Mouse (Mus musculus) midbrain, embryonic 11.5 days (tissue): ENCODE measurements at regions not wholly inside any gene's neighbourhood (a gene's known extent, or its start where the extent isn't known, plus 50 kb on each side); places are given as distances from the start of the nearest gene placed in this dataset.

Experiments
- ATAC-seq: fragments of 200-750 bp; cut with Nextera tagmentation; 2 replicates; pipeline ENCODE4 v1.8.0; 2017; ENCODE audit warnings: moderate TSS enrichment, moderate library complexity; ENCODE audit not compliant: low FRiP score
- DNase-seq: peaks from one replicate; pipeline ENCODE4 v3.0.0; 2015; ENCODE audit warnings: low spot score; ENCODE audit errors: missing footprints
- H3K27ac ChIP-seq: fragments of 300-500 bp; sonication (generic); 2 replicates; pipeline ENCODE4 v1.5.1; 2014; ENCODE audit warnings: low read depth, low read length
- H3K27me3 ChIP-seq: fragments of 300-500 bp; sonication (generic); 2 replicates; pipeline ENCODE4 v1.6.1; 2014; ENCODE audit warnings: mild to moderate bottlenecking, low read length, moderate library complexity, mixed read lengths; ENCODE audit not compliant: control insufficient read depth, insufficient read depth
- H3K36me3 ChIP-seq: fragments of 300-500 bp; sonication (generic); 2 replicates; pipeline ENCODE4 v1.6.1; 2014; ENCODE audit warnings: mild to moderate bottlenecking, low read length, moderate library complexity, mixed read lengths; ENCODE audit not compliant: control insufficient read depth, insufficient read depth
- H3K4me1 ChIP-seq: fragments of 300-500 bp; sonication (generic); 2 replicates; pipeline ENCODE4 v1.6.1; 2014; ENCODE audit warnings: low read length; ENCODE audit not compliant: control insufficient read depth, insufficient read depth
- H3K4me2 ChIP-seq: fragments of 300-500 bp; sonication (generic); 2 replicates; pipeline ENCODE4 v1.6.1; 2014; ENCODE audit warnings: mild to moderate bottlenecking, moderate library complexity
- H3K4me3 ChIP-seq: fragments of 300-500 bp; sonication (generic); 2 replicates; pipeline ENCODE4 v1.5.1; 2014; ENCODE audit warnings: low read depth, low read length
- H3K9ac ChIP-seq: fragments of 300-500 bp; sonication (generic); 2 replicates; pipeline ENCODE4 v1.6.1; 2014; ENCODE audit warnings: low read length
- H3K9me3 ChIP-seq: fragments of 300-500 bp; sonication (generic); 2 replicates; pipeline ENCODE4 v1.6.1; 2016; ENCODE audit warnings: low read length; ENCODE audit not compliant: control insufficient read depth
- WGBS: fragments of 180-500 bp; shearing (Covaris S2); extraction: QIAGEN DNeasy Blood & Tissue Kit; methylation state at CpG from one replicate; pipeline ENCODE4 v1.1.7; 2014; 5-methylcytosine and 5-hydroxymethylcytosine counted together

DNA sequence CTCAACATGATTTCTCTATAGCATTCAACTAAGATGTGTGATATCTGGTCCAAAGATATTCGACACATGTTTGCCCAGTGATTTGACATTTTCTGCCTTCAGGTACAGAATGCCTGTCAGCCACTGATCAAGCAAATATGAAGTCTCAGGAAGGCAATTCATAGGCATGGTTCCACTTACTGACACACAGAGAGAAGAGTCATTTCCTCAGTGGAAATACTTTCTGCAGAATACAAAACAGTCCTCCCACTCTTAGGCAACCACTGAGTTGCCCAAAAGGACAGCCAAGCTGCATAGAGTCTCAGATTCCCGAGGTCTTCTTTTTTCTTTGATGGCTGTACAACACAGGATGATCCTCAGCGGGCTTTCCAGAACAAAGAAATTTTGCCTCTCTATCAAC is 110.9 kb downstream of the Ndufa4 start:
- H3K4me3 ChIP-seq, result no peak overlapping the region
- H3K9me3 ChIP-seq, result no peaks in the 10 kb centered on the region
- no peaks in the 10 kb centered on the region for H3K4me1 ChIP-seq
- ATAC-seq (no peak), DNase-seq (no peak)
- H3K9ac ChIP-seq, result no peak overlapping the region
- H3K27ac ChIP-seq, result no peak overlapping the region
- H3K36me3 ChIP-seq, result no peaks in the 10 kb centered on the region
- H3K4me2 ChIP-seq, result no peak overlapping the region
- 72% methylated on average over 3 of the region's 3 CpGs for WGBS
- H3K27me3 ChIP-seq, result no peaks in the 10 kb centered on the region

DNA sequence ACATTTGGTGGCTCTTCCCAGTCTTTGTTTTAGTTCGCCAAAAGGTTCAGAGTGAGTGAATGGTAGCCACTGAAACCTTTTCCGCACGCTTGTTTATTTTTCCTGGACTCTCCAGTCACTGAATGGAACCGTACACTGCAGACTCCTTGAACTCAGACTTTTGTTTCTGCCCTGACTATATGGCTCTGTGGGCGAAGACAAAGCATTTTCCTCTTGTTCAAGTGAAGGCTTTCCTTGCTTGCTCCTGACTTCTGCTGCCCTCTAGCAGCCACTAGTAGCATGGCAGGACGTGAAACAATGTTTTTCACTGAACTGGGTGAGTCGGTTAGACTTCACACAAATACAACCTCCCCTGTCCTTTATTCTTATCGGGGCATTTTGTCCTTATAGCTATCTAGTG is 113.9 kb downstream of the Ndufa4 start:
- 34% methylated on average over 8 of the region's 8 CpGs for WGBS
- Histone ChIP-seq H3K27ac (no peak overlapping the region), H3K4me3 (no peak overlapping the region), H3K4me1 (no peaks in the 10 kb centered on the region), H3K9ac (no peak overlapping the region), H3K4me2 (no peak overlapping the region), H3K9me3 (no peaks in the 10 kb centered on the region), H3K27me3 (no peaks in the 10 kb centered on the region), H3K36me3 (no peaks in the 10 kb centered on the region)
- DNase-seq, result peak; percentile 87
- ATAC-seq, result peak; percentile 82

DNA sequence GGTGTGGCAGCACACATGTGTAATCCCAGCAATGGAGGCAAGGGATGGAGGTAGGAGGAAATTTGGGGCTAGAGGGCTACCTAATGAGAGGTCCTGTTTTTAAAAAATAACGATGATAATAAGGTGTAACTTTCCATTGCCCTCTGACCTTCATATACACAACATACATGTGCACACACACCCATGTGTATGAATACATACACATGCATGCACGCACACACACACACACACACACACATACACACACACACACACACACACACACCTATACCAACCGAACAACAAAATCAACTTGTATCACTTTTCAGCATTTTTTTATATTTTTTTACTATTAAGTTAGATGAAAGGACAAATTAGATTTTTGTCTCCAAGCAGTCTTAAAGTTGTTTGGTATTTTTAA is 115.1 kb downstream of the Ndufa4 start:
- Histone ChIP-seq H3K4me1 (no peaks in the 10 kb centered on the region), H3K27me3 (no peaks in the 10 kb centered on the region), H3K9me3 (no peaks in the 10 kb centered on the region), H3K36me3 (no peaks in the 10 kb centered on the region), H3K27ac (no peak overlapping the region), H3K4me2 (no peak overlapping the region), H3K4me3 (no peak overlapping the region), H3K9ac (no peak overlapping the region)
- DNase-seq, result no peak
- WGBS, result 84% methylated on average over 3 of the region's 3 CpGs
- ATAC-seq, result no peak

DNA sequence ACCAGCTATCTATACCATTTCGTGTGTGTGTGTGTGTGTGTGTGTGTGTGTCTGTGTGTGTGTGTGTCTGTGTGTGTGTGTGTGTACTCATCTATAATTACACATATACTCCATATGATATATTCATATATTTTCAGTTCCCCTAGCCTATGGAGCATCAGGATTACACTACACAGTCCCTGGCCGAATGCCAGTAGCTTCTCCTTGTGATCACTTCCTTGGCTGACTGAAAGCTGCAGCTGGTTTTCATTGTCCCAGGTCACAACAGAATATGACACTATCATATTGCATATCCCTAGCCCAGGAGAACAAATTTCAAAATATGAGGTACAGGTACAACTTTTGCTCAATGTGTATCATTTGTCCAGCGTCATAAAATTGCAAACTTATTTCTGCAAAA is 116.2 kb downstream of the Ndufa4 start:
- Histone ChIP-seq H3K4me1 (no peaks in the 10 kb centered on the region), H3K27me3 (no peaks in the 10 kb centered on the region), H3K36me3 (no peaks in the 10 kb centered on the region), H3K9ac (no peak overlapping the region), H3K27ac (no peak overlapping the region), H3K4me2 (no peak overlapping the region), H3K9me3 (no peaks in the 10 kb centered on the region), H3K4me3 (no peak overlapping the region)
- DNase-seq (no peak), ATAC-seq (no peak)
- 77% methylated on average over 3 of the region's 3 CpGs for WGBS

DNA sequence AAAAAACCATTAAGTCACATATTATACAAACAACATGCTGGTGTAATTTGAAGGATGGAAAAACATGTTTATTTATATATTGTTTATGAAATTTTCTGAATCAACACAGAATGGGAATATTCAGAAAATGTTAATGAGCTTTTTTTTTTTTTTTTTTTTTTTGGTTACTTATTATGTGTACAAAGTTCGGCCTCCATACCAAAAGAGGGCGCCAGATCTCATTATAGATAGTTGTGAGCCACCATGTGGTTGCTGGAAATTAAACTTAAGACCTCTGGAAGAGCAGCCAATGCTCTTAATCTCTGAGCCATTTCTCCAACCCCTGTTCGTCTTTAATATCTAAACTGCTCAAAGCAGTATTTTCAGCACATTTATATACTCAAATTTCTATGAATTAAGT is 133.3 kb downstream of the Ndufa4 start:
- Histone ChIP-seq H3K27ac (no peak overlapping the region), H3K4me1 (no peaks in the 10 kb centered on the region), H3K9ac (no peak overlapping the region), H3K9me3 (no peaks in the 10 kb centered on the region), H3K4me2 (no peak overlapping the region), H3K27me3 (no peaks in the 10 kb centered on the region), H3K4me3 (no peak overlapping the region), H3K36me3 (no peaks in the 10 kb centered on the region)
- WGBS, result 90% methylated on average over 3 of the region's 3 CpGs
- ATAC-seq (no peak), DNase-seq (no peak)

DNA sequence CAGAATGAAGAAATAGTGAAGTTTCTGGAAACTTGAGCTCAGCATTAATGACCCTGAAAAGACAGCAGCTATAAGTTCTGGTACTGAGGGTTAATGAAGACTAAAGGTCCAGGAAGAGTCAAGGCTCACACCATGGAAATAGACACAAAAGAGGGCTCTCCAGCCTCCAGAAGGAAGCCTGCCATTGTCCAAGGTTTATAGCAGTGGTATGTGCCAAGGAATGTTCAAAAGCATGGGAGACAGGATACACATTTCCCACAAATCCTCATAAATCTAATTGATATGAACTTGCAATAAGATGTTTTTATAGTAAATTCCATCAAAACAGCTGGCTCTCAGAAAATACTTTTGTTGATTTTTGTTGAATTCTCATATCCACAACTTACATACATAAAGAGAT is 144.4 kb downstream of the Ndufa4 start:
- H3K4me2 ChIP-seq, result no peak overlapping the region
- no peaks in the 10 kb centered on the region for H3K36me3 ChIP-seq
- DNase-seq (no peak), ATAC-seq (no peak)
- no peak overlapping the region for H3K4me3 ChIP-seq
- H3K4me1 ChIP-seq, result no peaks in the 10 kb centered on the region
- H3K27me3 ChIP-seq, result no peaks in the 10 kb centered on the region
- H3K9ac ChIP-seq, result no peak overlapping the region
- H3K9me3 ChIP-seq, result no peaks in the 10 kb centered on the region
- H3K27ac ChIP-seq, result no peak overlapping the region

DNA sequence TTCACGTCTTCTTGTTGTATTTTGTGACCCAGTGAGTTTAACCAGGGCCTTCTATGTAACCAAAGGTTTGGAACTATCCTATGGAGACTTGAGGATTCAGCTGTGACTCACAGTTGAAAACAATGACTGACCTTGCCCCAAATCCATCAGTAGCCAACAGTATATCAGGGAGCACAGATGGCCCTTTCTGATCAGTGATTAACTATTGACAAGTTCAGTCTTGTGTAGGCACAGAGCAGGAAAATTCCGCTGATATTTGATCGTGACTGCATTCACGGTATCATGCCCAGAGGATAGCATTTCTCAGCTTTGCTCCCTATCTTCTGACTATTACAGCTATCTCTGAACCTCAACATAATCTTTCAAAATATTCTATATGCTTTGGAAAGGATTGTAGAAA is 169.6 kb downstream of the Ndufa4 start:
- DNase-seq (no peak), ATAC-seq (no peak)
- Histone ChIP-seq H3K9ac (no peak overlapping the region), H3K4me3 (no peak overlapping the region), H3K9me3 (no peaks in the 10 kb centered on the region), H3K4me1 (no peaks in the 10 kb centered on the region), H3K27me3 (no peaks in the 10 kb centered on the region), H3K27ac (no peak overlapping the region), H3K36me3 (no peaks in the 10 kb centered on the region), H3K4me2 (no peak overlapping the region)
- 86% methylated on average over 4 of the region's 4 CpGs for WGBS

DNA sequence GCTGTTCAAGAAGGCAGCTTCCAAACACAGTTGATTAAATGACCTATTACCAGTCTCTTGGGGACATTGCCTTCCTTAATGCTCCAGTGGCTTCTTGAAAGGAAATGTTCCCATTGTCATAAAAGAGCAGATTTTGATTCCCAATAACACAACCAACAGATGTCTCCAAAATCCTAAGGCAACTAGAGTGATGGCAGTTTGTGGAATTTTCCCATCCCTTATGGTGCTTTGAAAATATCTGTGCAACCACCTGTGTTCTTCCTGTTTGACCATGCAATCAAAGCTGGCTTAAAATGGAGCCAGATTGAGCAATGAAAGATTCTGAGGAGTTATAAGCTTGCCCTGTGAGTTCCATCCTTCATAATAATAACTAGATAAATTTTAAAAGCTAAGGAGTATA is 176.2 kb downstream of the Ndufa4 start:
- Histone ChIP-seq H3K27ac (no peak overlapping the region), H3K9me3 (no peaks in the 10 kb centered on the region), H3K27me3 (no peaks in the 10 kb centered on the region), H3K9ac (no peak overlapping the region), H3K4me2 (no peak overlapping the region), H3K36me3 (no peaks in the 10 kb centered on the region), H3K4me3 (no peak overlapping the region), H3K4me1 (no peaks in the 10 kb centered on the region)
- no peak for ATAC-seq
- DNase-seq, result no peak

DNA sequence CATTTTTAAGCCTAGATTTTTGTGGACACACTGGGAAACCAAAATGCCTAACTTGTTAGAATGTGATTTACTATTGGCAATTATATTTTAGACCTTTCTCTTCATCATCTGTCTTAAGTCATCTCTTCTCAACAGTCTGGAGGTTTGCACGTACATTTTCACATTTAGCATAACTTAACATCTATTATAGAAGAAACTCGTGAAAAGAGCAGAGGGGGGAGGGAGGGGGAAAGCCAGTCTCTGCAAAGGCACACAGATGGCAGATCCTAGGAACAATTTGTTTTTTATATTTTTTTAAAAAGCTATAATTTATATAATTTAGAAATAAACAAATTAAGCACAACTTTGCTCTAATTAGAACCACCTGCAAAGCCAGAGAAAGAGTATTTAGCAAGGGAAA is 176.6 kb downstream of the Ndufa4 start:
- Histone ChIP-seq H3K27ac (no peak overlapping the region), H3K27me3 (no peaks in the 10 kb centered on the region), H3K4me1 (no peaks in the 10 kb centered on the region), H3K9me3 (no peaks in the 10 kb centered on the region), H3K4me3 (no peak overlapping the region), H3K36me3 (no peaks in the 10 kb centered on the region), H3K9ac (no peak overlapping the region), H3K4me2 (no peak overlapping the region)
- 68% methylated on average over 2 of the region's 2 CpGs for WGBS
- ATAC-seq, result no peak
- no peak for DNase-seq

DNA sequence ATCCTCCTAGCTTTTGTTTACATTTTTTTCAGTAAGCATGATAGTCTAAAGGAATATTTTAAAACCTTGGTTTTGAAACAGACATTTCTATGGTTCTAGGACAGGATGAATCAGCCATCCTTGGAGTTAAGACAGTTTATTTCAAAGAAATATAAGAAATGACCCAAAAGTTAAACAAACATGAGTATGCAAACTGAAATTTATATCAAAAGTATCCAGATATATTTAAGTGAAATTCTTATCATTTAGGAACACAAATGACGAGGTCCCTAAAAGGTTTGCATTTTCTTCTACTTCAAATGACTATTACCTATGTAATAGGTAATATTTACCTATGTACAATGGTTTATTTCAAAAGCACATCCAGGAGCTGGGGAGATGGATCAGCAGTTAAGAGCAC is 179.5 kb downstream of the Ndufa4 start:
- H3K27ac ChIP-seq, result no peak overlapping the region
- no peaks in the 10 kb centered on the region for H3K27me3 ChIP-seq
- ATAC-seq (no peak), DNase-seq (no peak)
- no peaks in the 10 kb centered on the region for H3K9me3 ChIP-seq
- no peaks in the 10 kb centered on the region for H3K4me1 ChIP-seq
- H3K4me2 ChIP-seq, result no peak overlapping the region
- H3K36me3 ChIP-seq, result no peaks in the 10 kb centered on the region
- no peak overlapping the region for H3K9ac ChIP-seq
- WGBS, result 90% methylated on average over 1 of the region's 1 CpGs
- H3K4me3 ChIP-seq, result no peak overlapping the region
